Mouse (Mus musculus) embryonic fibroblast, embryonic 13.5 days (primary cell): ENCODE data around the gene Spdya. TPM values are rescaled to one million over a fixed set of nuclear protein-coding genes. Genes with fewer than 3 reads are reported as not detected.
A peak's percentile ranks its signal among the peaks of the same experiment; 100 is the strongest.
"Not testable (repeated sequence)": the region's sequence is repeated elsewhere in the genome, so short reads cannot be mapped to it uniquely, and the experiment has no call there.

ENCODE experiments used
- H3K27ac ChIP-seq: 2 replicates; pipeline ENCODE4 v1.5.1; 2012; ENCODE audit warnings: low read length, control low read depth, inconsistent platforms; ENCODE audit not compliant: insufficient read depth
- H3K4me1 ChIP-seq: 2 replicates; pipeline ENCODE4 v1.6.1; 2011; ENCODE audit warnings: low read length; ENCODE audit not compliant: control insufficient read depth, insufficient read depth
- H3K4me3 ChIP-seq: 2 replicates; pipeline ENCODE4 v1.5.1; 2011; ENCODE audit warnings: mild to moderate bottlenecking, control low read depth, low read length; ENCODE audit not compliant: insufficient read depth
- CTCF ChIP-seq: IDR thresholded peaks from 2 replicates; pipeline ENCODE4 v1.5.1; 2011; ENCODE audit warnings: mild to moderate bottlenecking, control low read depth, low read length, moderate library complexity, borderline replicate concordance; ENCODE audit not compliant: insufficient read depth
- POLR2A ChIP-seq: IDR thresholded peaks from 2 replicates; pipeline ENCODE4 v1.6.1; 2011; ENCODE audit warnings: low read depth, mild to moderate bottlenecking, control low read depth, low read length, moderate library complexity
- polyA plus RNA-seq: library from polyadenylated mRNA; stranded (reverse); fragments of >200 nt; gene quantifications from 2 replicates; pipeline ENCODE4 v1.2.4, GENCODE M21; 2011; ENCODE audit warnings: low read depth; ENCODE audit not compliant: missing spikeins, insufficient read length

The Spdya gene
- polyA plus RNA-seq, result not detected in 2 replicates

DNA sequence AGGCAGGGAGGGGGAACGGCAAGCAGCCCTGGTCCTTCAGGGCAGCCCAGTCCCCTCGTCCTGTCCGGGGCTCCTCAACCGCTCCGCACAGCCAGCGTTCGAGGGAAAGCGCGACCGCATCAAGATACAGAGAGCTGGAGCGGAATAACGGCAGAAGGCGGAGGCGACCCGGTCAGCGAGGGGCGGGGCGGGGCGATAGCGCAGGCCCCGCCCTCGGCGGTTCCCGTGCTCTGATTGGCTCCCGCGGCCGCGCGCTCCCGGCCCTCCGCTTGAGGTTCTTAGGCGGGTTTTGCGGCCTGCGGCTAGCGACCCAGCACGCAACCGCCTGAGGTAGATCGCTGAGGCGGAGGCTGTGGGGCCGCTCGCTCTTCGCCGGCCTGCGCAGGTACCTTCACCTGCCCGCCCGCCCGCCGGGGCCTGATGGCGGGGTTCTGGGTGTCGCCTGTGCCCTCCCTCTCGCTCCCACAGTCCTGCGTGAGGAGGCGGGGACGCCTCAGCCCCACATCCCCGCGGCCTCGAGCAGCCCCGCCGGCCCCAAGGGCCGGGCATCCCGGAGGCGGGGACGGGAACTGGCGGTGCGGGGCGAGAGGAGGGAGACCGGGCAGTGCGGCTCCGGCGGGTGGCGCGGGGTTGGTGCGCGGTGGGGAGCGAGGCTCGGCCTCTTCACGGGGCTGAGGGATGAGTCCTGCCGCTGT, at the start of gene Spdya:
TSS of gene Spdya (plus strand) at position 305 of the 695 bp plus-strand sequence.
- TF ChIP-seq POLR2A (0 out of 2 replicates have a peak, but pooled peaks have one; percentile 32), CTCF (no peak)

DNA sequence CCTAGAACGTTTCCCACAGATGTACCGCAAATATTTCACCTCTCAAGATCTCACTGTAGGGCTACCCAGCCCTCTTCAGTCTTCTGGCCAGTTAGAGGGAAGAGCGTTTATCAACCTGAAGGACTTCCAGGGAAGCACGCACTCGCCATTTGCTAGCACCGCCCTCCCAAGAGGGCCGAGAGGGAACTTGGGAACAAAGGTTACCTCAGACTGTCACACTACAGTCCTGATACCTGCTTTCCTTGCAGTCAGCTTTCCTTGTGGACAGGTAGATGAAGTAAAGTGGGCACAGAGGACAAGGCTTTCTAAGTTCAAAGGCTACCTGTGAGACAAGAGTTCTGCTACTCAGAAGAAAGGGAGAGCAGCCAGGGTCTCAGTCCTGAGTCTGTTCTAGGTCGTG, 45.0 kb upstream of the Spdya start:
- H3K27ac ChIP-seq, result no peak overlapping the region
- H3K4me3 ChIP-seq, result no peak overlapping the region
- TF ChIP-seq CTCF (no peak), POLR2A (no peak)
- H3K4me1 ChIP-seq, result no peaks in the 10 kb centered on the region

More for the DNA sequence above, at the start of gene Spdya:
- H3K4me1 ChIP-seq, result no peaks in the 10 kb centered on the region
- peak within 1 kb of the TSS; percentile 54 for H3K4me3 ChIP-seq
- H3K27ac ChIP-seq, result no peak within 1 kb of the TSS

DNA sequence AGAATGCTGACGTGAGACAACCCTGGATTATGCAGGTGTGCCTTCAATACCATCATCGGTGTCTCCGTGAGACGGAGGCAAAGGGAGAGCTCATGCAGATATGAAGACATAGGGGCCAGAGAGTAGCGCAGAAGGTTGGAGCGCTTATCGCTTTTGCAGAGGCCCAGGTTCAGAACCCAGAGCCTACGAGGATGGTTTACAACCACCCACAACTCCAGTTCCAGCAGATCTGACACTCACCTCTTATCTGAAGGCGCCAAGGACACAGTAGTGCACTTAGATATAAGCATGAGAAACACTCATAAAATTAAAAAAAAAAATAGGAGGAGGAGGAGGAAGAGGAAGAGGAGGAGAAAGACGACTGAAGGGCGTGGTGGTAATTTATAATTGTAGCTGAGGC, 41.6 kb upstream of the Spdya start:
- TF ChIP-seq POLR2A (no peak), CTCF (no peak)
- Histone ChIP-seq H3K27ac (no peak overlapping the region), H3K4me1 (no peaks in the 10 kb centered on the region), H3K4me3 (no peak overlapping the region)

DNA sequence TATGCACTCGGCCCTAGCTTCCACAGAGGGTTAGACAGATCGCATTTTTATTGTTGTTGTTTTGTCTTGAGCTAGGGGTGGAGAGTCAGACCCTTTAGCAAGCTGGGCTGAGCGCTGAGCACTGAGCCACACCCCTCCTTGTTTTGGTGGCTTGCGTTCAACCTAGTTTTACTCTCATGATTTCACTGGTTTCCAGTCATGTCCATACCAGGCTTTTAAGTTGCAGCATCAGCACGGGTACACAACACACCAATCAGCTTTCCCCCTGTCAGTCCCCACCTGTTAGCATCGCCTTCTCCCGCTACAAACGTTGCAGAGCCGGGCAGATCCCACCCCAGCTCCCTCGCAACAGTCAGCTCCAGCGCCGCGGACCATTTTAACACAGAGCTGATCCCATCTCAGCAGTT, 25.6 kb upstream of the Spdya start:
- H3K4me3 ChIP-seq, result peak overlapping the region; percentile 84
- no peaks in the 10 kb centered on the region for H3K4me1 ChIP-seq
- 0 out of 2 replicates have a peak overlapping the region, but pooled peaks have one; percentile 21 for H3K27ac ChIP-seq
- no peak for TF ChIP-seq POLR2A
- no peak for TF ChIP-seq CTCF

DNA sequence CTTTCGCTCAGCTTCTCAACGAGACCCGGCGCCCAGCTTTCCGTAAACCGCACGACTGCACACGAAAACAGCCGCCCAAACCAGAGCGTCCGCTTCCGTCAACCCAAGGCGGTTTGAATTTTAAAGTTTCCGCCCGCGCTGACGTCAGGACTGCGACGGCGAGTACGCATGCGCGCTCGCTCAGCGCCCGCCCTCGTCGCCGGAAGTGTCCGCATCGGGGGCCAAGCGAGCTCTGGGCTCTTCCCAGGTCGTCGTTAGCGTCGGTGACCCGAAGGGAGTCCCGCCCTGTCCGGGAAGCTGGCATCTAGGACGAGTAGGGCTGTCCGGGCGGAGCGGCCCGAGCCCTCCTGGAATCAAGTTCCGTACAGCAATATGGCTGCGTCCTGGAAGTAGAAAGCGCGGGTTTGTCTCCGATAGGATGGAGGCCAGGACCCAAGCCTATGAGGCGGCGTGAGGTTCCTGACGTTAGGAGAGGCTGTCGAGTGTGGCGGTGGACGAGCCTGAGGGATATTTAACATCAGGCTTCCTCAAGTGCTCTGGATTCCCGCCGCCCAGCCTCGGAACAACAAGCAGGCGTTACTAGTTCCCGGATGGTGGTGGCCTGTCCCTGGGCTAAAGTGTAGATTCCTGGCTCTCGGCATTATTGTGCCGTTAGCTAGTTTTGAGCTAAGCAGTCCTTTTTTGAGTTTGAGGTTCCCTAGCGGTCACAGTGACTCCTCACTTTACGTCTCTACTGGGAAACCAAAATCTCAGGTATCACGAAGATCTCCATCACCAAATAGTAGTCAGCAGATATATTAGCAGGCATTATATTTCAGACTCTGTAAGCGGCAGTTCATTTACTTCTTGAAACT, 24.9 kb upstream of the Spdya start, which contains the start of gene Ndc80:
TSS of gene Ndc80 (minus strand) at position 147 of the 854 bp plus-strand sequence.
- TF ChIP-seq POLR2A (peak; percentile 66), CTCF (no peak)
- H3K4me3 ChIP-seq, result peak within 1 kb of the TSS; percentile 84

DNA sequence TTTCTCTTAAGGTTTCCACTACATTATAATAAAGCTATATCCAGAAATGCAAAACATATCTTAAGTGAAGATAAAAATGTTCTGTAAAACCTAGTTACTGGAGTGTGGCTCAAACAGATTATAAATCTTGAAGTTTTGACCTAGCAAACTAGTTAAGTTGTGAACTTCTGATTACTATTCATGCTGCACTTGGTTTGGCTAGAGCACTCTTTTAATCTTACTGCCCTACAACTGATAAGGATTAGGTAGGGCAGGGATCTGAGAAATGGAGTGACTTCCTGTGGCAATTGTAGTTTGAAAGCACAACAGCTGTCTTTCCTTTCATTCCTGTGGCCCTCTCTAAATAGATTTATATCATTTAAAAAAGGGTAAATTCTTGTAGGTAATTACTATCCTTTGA, 23.8 kb upstream of the Spdya start:
- TF ChIP-seq CTCF, result no peak
- no peak for TF ChIP-seq POLR2A
- H3K4me1 ChIP-seq, result no peaks in the 10 kb centered on the region
- no peak overlapping the region for H3K27ac ChIP-seq
- H3K4me3 ChIP-seq, result no peak overlapping the region

More for the DNA sequence above, 24.9 kb upstream of the Spdya start, which contains the start of gene Ndc80:
- Histone ChIP-seq H3K4me1 (no peaks in the 10 kb centered on the region), H3K27ac (peak within 1 kb of the TSS; percentile 93)

DNA sequence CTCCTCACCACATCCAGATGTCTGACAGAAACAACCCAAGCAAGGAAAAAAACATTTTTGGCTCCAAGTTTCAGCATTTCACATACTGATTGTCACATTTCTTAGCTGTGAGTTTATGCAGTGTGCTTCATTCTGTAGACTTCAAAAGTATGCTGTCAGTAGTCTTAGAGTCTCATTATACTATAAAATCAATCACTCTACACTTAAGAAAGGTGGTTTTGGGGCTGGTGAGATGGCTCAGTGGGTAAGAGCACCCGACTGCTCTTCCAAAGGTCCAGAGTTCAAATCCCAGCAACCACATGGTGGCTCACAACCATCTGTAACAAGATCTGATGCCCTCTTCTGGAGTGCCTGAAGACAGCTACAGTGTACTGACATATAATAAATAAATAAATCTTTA, 16.3 kb upstream of the Spdya start:
- not testable (repeated sequence) for H3K4me3 ChIP-seq, H3K27ac ChIP-seq, H3K4me1 ChIP-seq

DNA sequence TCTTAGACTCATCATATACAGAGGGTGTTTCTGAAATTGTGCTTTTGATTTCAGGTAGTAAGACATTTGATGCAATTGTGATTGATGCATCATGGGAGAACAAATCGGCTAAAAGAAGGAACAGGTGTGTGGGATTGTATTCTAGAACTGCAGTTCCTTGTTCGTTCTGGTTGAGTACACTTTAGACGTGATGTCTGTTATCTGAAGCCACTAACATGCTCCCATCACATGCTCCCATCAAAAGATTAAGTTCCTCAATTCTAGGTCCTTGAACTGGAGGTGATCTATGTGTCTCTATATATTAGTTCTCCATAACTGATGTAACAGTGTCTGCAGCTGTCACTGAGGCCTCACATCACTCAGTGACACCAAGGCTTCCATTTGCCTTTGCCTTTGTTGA, 14.7 kb upstream of the Spdya start:
- Histone ChIP-seq H3K4me1 (no peaks in the 10 kb centered on the region), H3K4me3 (no peak overlapping the region), H3K27ac (no peak overlapping the region)
- TF ChIP-seq CTCF (no peak), POLR2A (no peak)

DNA sequence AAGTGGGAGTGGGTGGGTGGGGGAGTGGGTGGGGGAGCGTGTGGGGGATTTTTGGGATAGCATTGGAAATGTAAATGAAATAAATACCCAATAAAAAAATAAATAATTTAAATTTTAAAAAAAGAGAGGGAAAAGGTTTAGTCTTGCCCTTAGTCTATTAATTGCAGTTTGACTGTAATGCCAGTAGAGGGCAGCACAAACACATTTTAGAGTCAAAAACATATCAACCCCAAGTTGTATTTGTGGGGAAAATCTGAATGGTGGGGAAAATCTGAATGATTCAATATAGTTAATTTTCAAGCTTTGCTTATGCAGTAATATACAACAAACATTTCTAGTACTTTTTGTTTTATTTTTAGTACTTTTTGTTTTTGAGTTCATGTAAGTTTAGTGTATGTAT, 3.3 kb upstream of the Spdya start:
- TF ChIP-seq CTCF (no peak), POLR2A (no peak)
- H3K4me1 ChIP-seq, result no peaks in the 10 kb centered on the region
- no peak overlapping the region for H3K27ac ChIP-seq
- H3K4me3 ChIP-seq, result no peak overlapping the region

DNA sequence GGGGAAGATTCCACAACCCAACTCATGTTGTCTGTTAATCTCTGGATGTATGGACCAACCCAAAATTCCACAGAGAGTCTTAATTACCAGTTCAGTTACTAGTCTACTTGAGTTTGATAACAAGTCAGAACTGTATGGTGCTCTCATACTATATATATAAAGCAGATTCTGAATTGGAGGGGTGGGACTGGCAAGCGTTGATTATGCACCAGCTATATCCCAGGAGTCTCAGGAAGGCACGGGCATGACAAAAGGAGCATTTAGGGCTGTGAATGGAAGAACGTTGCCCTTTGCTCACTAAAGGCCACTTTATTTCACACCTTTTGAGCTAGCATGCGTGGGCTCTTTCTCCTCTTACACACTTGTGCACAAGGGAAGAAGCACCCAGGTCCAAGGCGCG, 511 bp upstream of the Spdya start:
- H3K27ac ChIP-seq, result no peak overlapping the region

More for the DNA sequence above, 511 bp upstream of the Spdya start:
- TF ChIP-seq POLR2A, result no peak
- no peak for TF ChIP-seq CTCF
- H3K4me1 ChIP-seq, result no peaks in the 10 kb centered on the region
- H3K4me3 ChIP-seq, result peak overlapping the region; percentile 23
